Mouse (Mus musculus) lung, adult 2 months (tissue): Measurements from ENCODE around the gene Prss42. TPM values are rescaled to one million over a fixed set of nuclear protein-coding genes. Genes with fewer than 3 reads are reported as not detected.
A peak's percentile ranks its signal among the peaks of the same experiment; 100 is the strongest.

Source experiments
- DNase-seq: peaks from one replicate; pipeline ENCODE4 v3.0.0; 2022
- H3K4me1 ChIP-seq: fragments of 200-500 bp; 2 replicates; pipeline ENCODE4 v1.6.1; 2011; ENCODE audit warnings: low read length; ENCODE audit not compliant: control insufficient read depth, insufficient read depth
- H3K4me3 ChIP-seq: fragments of 200-500 bp; replicated peaks from 2 replicates; pipeline ENCODE3; 2011; ENCODE audit warnings: low read depth, mild to moderate bottlenecking, control low read depth, low read length; ENCODE audit errors: extremely low read depth
- CTCF ChIP-seq: fragments of 200-500 bp; IDR thresholded peaks from 2 replicates; pipeline ENCODE4 v1.5.1; 2011; ENCODE audit warnings: mild to moderate bottlenecking, low read length, control low read depth; ENCODE audit not compliant: insufficient read depth
- POLR2A ChIP-seq: fragments of 200-500 bp; IDR thresholded peaks from 2 replicates; pipeline ENCODE4 v1.6.1; 2011; ENCODE audit warnings: low read depth, mild to moderate bottlenecking, control low read depth, low read length, borderline replicate concordance; ENCODE audit errors: extremely low read depth
- WGBS: fragments of 180-500 bp; shearing (Covaris S2); methylation state at CpG from one replicate; pipeline ENCODE4 v1.1.7; 2018; 5-methylcytosine and 5-hydroxymethylcytosine counted together
- polyA plus RNA-seq: library from polyadenylated mRNA; depleted of rRNA; stranded (reverse); fragments of >200 nt; gene quantifications from 2 replicates; pipeline ENCODE4 v1.2.3, GENCODE M21; 2012

Prss42 gene
- polyA plus RNA-seq, 1 experiment: not detected

DNA sequence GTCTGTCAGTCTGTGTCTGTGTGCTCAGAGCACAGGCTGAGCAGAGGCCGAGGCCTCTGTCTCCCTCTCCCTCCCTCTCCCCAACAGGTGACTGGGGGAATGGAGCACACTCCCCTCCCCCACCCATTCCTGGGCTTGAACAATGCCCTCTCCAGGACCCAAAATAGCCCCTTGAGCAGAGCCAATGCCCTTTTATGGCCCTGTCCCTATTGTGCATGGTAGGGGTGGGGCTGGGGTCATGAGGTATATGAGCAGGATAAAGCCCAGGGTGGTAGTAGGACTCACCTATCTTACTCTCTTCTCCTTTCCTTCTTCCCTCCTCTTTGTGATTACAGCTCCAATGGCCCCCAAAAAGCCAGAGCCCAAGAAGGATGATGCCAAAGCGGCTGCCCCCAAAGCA lies 34.6 kb upstream of the Prss42 start:
- TF ChIP-seq POLR2A: no peak
- TF ChIP-seq CTCF: no peak
- Histone ChIP-seq H3K4me3 (no peak overlapping the region), H3K4me1 (no peaks in the 10 kb centered on the region)
- 75% methylated on average over 2 of the region's 2 CpGs for WGBS
- no peak for DNase-seq

DNA sequence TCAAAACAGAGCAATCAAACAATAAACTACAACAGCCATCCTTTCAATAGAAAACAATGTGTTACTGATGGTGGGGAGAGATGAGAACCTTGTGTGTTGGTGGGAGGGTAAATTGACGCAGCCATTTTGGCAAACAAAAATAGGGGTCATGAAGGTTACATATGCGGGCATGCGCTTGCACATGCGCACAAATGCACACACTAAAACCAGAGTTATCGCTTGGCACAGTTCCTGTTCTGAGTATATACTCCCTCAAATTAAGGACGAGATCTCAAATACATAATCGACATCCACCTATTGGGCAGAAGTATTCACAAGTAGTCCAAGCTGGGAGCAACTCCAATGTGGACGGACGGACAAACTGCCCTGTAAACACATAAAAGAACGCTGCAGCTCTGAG lies 25.6 kb upstream of the Prss42 start:
- Histone ChIP-seq H3K4me3 (no peak overlapping the region), H3K4me1 (no peaks in the 10 kb centered on the region)
- TF ChIP-seq POLR2A (no peak), CTCF (no peak)
- 89% methylated on average over 10 of the region's 10 CpGs for WGBS
- DNase-seq: no peak

DNA sequence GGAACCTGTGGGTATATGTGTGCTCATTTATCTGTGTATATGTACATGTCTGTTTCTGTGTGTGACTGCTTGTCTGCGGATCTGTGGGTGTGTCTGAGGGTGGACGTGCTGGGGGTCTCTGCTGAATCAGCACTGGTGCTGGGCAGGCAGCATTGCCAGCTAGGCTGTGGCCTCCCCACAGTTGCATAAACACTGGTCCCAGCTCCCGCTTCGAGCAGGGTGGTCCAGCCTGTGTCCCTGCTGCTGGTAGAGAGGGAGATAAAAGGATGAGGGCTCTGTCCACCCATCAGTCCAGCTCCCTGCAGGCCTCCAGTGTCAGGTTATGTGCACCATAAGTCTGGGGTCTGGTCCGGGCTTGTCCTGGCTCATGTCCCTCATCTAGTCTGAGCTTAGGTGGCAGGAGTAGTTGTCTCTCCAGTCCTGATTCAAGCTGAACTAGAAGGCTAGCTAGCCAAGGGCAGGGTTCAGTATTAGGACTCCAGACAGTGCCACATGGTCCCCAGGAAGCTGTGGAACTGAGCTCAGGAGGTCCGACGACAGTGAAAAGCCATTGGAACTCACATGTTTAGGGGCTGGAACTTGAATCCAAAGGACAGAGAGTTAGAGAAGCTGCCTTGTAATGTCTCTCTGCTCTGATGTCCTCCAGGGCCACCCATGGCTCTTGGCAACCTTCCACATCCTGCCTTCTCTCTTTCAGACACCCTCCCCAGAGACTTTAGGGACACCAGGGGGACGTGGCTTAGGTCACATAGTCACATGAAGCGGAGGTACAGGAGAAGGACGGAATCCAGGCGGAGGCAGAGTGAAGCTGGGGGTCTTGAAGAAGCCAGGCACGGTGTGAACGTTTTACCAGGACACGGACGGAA lies 23.3 kb upstream of the Prss42 start:
- WGBS: 72% methylated on average over 15 of the region's 15 CpGs
- no peak for DNase-seq
- no peaks in the 10 kb centered on the region for H3K4me1 ChIP-seq
- TF ChIP-seq CTCF (no peak), POLR2A (no peak)
- H3K4me3 ChIP-seq: no peak overlapping the region

- TF ChIP-seq POLR2A (no peak), CTCF (no peak)
- no peak overlapping the region for H3K4me3 ChIP-seq
- DNase-seq: no peak
- no peaks in the 10 kb centered on the region for H3K4me1 ChIP-seq
- WGBS: 82% methylated on average over 10 of the region's 10 CpGs
Measured at GRCm38 (mm10) chr9:110775269-110776022, 22.5 kb upstream of the Prss42 start.

GRCm38 (mm10) chr9:110778100-110778499 lies 19.9 kb upstream of the Prss42 start:
- 80% methylated on average over 1 of the region's 1 CpGs for WGBS
- no peak for DNase-seq

GRCm38 (mm10) chr9:110778559-110778958 lies 19.4 kb upstream of the Prss42 start:
- 87% methylated on average over 7 of the region's 7 CpGs for WGBS
- DNase-seq: no peak
- TF ChIP-seq CTCF (no peak), POLR2A (no peak)
- Histone ChIP-seq H3K4me3 (no peak overlapping the region), H3K4me1 (no peaks in the 10 kb centered on the region)

More at GRCm38 (mm10) chr9:110778100-110778499, 19.9 kb upstream of the Prss42 start:
- Histone ChIP-seq H3K4me3 (no peak overlapping the region), H3K4me1 (no peaks in the 10 kb centered on the region)
- no peak for TF ChIP-seq CTCF
- TF ChIP-seq POLR2A: no peak

DNA sequence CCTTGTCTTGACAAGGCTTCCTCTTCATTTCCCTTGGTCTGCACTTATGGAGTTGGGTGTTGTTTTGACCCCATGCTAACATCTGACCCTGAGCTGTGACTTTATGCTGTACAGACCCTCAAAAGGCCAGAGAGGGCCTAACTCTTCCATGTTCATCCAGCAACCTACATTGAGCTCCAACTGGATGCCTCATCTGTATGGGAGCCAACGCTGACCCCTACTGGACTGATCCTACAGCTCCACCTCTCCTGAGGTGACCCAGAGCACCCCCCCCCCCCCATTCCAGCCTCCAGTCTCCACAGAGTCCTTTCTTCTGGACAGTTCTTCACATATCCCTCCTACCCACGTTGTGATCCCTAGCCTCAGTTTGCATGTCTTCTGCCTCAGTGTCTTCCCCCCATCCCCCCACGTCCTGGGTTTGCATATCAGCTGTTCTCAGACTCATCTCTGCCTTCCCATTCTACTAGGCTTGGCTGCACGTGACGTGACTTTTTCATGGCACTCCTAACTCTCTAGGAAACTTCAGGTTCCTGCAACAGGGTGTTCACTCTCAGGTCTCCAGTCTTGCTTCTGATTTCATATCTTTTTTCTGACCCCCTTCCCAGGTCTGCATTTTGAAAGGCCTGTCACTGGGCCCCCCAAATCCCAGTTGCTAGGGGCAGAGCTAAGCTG lies 18.6 kb upstream of the Prss42 start:
- DNase-seq: no peak
- WGBS: 70% methylated on average over 5 of the region's 5 CpGs

DNA sequence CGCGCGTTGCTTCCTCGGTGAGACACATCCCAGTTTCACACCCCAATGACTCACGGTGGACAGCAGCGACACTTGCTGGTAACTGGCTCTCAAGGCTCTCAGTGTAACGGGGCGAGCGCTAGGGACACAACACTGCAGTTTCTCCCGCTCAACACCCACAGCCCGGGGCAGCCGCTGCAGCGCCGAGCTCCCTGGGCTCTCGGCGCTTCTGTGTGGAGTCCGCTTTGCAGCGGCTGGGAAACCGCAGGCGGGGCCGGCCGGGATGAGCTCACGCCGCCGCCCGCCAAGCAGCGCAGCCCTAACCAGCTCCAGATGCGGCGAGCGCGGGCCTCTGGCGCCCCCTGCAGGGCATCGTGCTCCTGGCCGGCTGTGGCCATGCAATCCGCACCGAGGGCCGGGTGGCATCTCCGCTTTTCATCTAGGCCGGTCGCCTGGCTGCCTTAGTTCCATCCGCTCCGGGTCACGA lies 16.7 kb upstream of the Prss42 start:
- H3K4me1 ChIP-seq: no peaks in the 10 kb centered on the region
- TF ChIP-seq CTCF (peak; percentile 67), POLR2A (no peak)
- peak; percentile 94 for DNase-seq
- H3K4me3 ChIP-seq: peak overlapping the region; percentile 59
- under 1% methylated on average over 43 of the region's 43 CpGs for WGBS

More for the DNA sequence above, 18.6 kb upstream of the Prss42 start:
- H3K4me1 ChIP-seq: no peaks in the 10 kb centered on the region
- H3K4me3 ChIP-seq: no peak overlapping the region
- TF ChIP-seq POLR2A: no peak
- no peak for TF ChIP-seq CTCF

DNA sequence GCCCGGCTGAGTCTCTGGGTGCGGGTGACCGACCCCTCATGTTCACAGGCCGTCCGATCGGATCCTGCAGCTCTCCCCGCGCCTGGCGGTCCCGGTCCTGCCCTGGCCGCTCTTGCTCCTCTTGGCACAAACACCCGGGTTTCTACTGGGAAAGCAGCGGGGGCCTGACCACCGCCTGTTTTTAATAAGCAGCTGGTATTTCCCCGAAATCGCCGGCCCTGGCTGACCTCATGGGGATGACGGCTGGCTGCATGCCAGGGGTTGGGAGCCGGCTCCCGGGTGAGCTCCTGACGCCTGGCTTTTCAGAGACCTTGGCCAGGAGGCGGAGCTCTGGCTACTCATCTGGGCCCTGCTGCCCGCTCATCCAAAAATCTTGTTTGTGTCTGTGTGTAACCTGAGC lies 16.2 kb upstream of the Prss42 start:
- TF ChIP-seq POLR2A: no peak
- peak; percentile 82 for DNase-seq
- Histone ChIP-seq H3K4me3 (peak overlapping the region; percentile 59), H3K4me1 (no peaks in the 10 kb centered on the region)
- 2% methylated on average over 23 of the region's 23 CpGs for WGBS
